Mouse (Mus musculus) hindbrain, embryonic 10.5 days (tissue): Measurements from ENCODE around the gene 5031439G07Rik. TPM values are rescaled to one million over a fixed set of nuclear protein-coding genes. Genes with fewer than 3 reads are reported as not detected.
A peak's percentile ranks its signal among the peaks of the same experiment; 100 is the strongest.

Experiments used
- DNase-seq: peaks from one replicate; pipeline ENCODE4 v3.0.0-alpha.2; 2017; ENCODE audit warnings: low spot score
- H3K27ac ChIP-seq: fragments of 300-500 bp; sonication (generic); 2 replicates; pipeline ENCODE4 v1.5.1; 2016; ENCODE audit warnings: mild to moderate bottlenecking, moderate library complexity
- H3K27me3 ChIP-seq: fragments of 300-500 bp; sonication (generic); 2 replicates; pipeline ENCODE4 v1.6.1; 2016; ENCODE audit warnings: mild to moderate bottlenecking; ENCODE audit not compliant: poor library complexity, insufficient read depth, severe bottlenecking
- H3K36me3 ChIP-seq: fragments of 300-500 bp; sonication (generic); 2 replicates; pipeline ENCODE4 v1.6.1; 2016; ENCODE audit warnings: mild to moderate bottlenecking, moderate library complexity
- H3K4me1 ChIP-seq: fragments of 300-500 bp; sonication (generic); replicated peaks from 2 replicates; pipeline ENCODE4 v1.6.1; 2016; ENCODE audit warnings: mild to moderate bottlenecking
- H3K4me3 ChIP-seq: fragments of 300-500 bp; sonication (generic); 2 replicates; pipeline ENCODE4 v1.5.1; 2016; ENCODE audit warnings: mild to moderate bottlenecking, moderate library complexity
- H3K9me3 ChIP-seq: fragments of 300-500 bp; sonication (generic); 2 replicates; pipeline ENCODE4 v1.6.1; 2016; ENCODE audit warnings: mild to moderate bottlenecking, moderate library complexity
- WGBS: fragments of 180-500 bp; shearing (Covaris S2); methylation state at CpG from one replicate; pipeline ENCODE4 v1.1.7; 2016; 5-methylcytosine and 5-hydroxymethylcytosine counted together
- polyA plus RNA-seq: library from polyadenylated mRNA; unstranded; fragments of >200 nt; fragmentation: Nextera tagmentation; extraction: Ambion mirVana; gene quantifications from 2 replicates; pipeline ENCODE4 v1.2.1, GENCODE M21; 2016

5031439G07Rik gene
- polyA plus RNA-seq, 1 experiment from 2014 or later = 11.2 TPM

- H3K36me3 ChIP-seq = no peaks in the 10 kb centered on the region
- H3K27ac ChIP-seq = peak overlapping the region; percentile 5; the same call in 1 of the 2 replicates
- no peaks in the 10 kb centered on the region for H3K9me3 ChIP-seq
- peaks cover 23% of the 10 kb centered on the region for H3K27me3 ChIP-seq
- 55% methylated on average over 2 of the region's 2 CpGs for WGBS
- DNase-seq = no peak
- no peak overlapping the region for H3K4me3 ChIP-seq
- H3K4me1 ChIP-seq = peaks cover 27% of the 10 kb centered on the region
Measured at GRCm38 (mm10) chr15:85012662-85013054, 24.3 kb upstream of the 5031439G07Rik start.

- Histone ChIP-seq H3K4me3 (no peak overlapping the region), H3K27me3 (peaks cover 18% of the 10 kb centered on the region), H3K9me3 (no peaks in the 10 kb centered on the region), H3K27ac (peak overlapping the region; percentile 5; the same call in 1 of the 2 replicates), H3K4me1 (peaks cover 21% of the 10 kb centered on the region), H3K36me3 (no peaks in the 10 kb centered on the region)
- WGBS = 32% methylated on average over 19 of the region's 19 CpGs
- DNase-seq = no peak
Measured at GRCm38 (mm10) chr15:85011895-85012661, 23.7 kb upstream of the 5031439G07Rik start.

- Histone ChIP-seq H3K9me3 (no peaks in the 10 kb centered on the region), H3K36me3 (no peaks in the 10 kb centered on the region), H3K4me3 (no peak overlapping the region), H3K27me3 (peaks cover 7% of the 10 kb centered on the region; the same call in 1 of the 2 replicates), H3K27ac (no peak overlapping the region), H3K4me1 (peaks cover 14% of the 10 kb centered on the region)
- no peak for DNase-seq
- WGBS = 80% methylated on average over 8 of the region's 8 CpGs
Measured at GRCm38 (mm10) chr15:85009666-85010065, 21.3 kb upstream of the 5031439G07Rik start.

- 20% methylated on average over 29 of the region's 29 CpGs for WGBS
- Histone ChIP-seq H3K27ac (no peak overlapping the region), H3K9me3 (no peaks in the 10 kb centered on the region), H3K36me3 (no peaks in the 10 kb centered on the region), H3K4me1 (0 out of 2 replicates have a peak, but pooled peaks cover 5% of the 10 kb centered on the region), H3K27me3 (peaks cover 15% of the 10 kb centered on the region), H3K4me3 (no peak overlapping the region)
- peak; percentile 79 for DNase-seq
Measured at GRCm38 (mm10) chr15:85000984-85001982, 12.9 kb upstream of the 5031439G07Rik start.

- Histone ChIP-seq H3K4me3 (no peak overlapping the region), H3K4me1 (peaks cover 16% of the 10 kb centered on the region), H3K9me3 (no peaks in the 10 kb centered on the region), H3K36me3 (no peaks in the 10 kb centered on the region), H3K27me3 (peaks cover 15% of the 10 kb centered on the region), H3K27ac (no peak overlapping the region)
- 66% methylated on average over 7 of the region's 7 CpGs for WGBS
- no peak for DNase-seq
Measured at GRCm38 (mm10) chr15:84999911-85000310, 11.6 kb upstream of the 5031439G07Rik start.

- no peaks in the 10 kb centered on the region for H3K9me3 ChIP-seq
- no peak overlapping the region for H3K4me3 ChIP-seq
- 78% methylated on average over 14 of the region's 14 CpGs for WGBS
- peaks cover 20% of the 10 kb centered on the region for H3K27me3 ChIP-seq
- peaks cover 21% of the 10 kb centered on the region for H3K4me1 ChIP-seq
- no peaks in the 10 kb centered on the region for H3K36me3 ChIP-seq
- H3K27ac ChIP-seq = no peak overlapping the region
- no peak for DNase-seq
Measured at GRCm38 (mm10) chr15:84997768-84998454, 9.6 kb upstream of the 5031439G07Rik start.

- DNase-seq = peak; percentile 65
- 7% methylated on average over 1 of the region's 1 CpGs for WGBS
- Histone ChIP-seq H3K27ac (no peak overlapping the region), H3K9me3 (no peaks in the 10 kb centered on the region), H3K27me3 (peaks cover 5% of the 10 kb centered on the region; the same call in 1 of the 2 replicates), H3K36me3 (no peaks in the 10 kb centered on the region), H3K4me1 (peaks cover 16% of the 10 kb centered on the region), H3K4me3 (no peak overlapping the region)
Measured at GRCm38 (mm10) chr15:84995967-84996366, 7.6 kb upstream of the 5031439G07Rik start.

GRCm38 (mm10) chr15:84995041-84995440 lies 6.7 kb upstream of the 5031439G07Rik start:
- no peak overlapping the region for H3K4me3 ChIP-seq
- H3K36me3 ChIP-seq = no peaks in the 10 kb centered on the region
- H3K27me3 ChIP-seq = peaks cover 5% of the 10 kb centered on the region; the same call in 1 of the 2 replicates
- 47% methylated on average over 6 of the region's 6 CpGs for WGBS
- no peak overlapping the region for H3K27ac ChIP-seq
- DNase-seq = no peak
- no peaks in the 10 kb centered on the region for H3K9me3 ChIP-seq
- H3K4me1 ChIP-seq = peaks cover 16% of the 10 kb centered on the region

- no peak overlapping the region for H3K4me3 ChIP-seq
- peaks cover 9% of the 10 kb centered on the region; the same call in 1 of the 2 replicates for H3K27me3 ChIP-seq
- H3K36me3 ChIP-seq = no peaks in the 10 kb centered on the region
- no peaks in the 10 kb centered on the region for H3K9me3 ChIP-seq
- WGBS = 40% methylated on average over 6 of the region's 6 CpGs
- H3K27ac ChIP-seq = no peak overlapping the region
- DNase-seq = no peak
- H3K4me1 ChIP-seq = peaks cover 16% of the 10 kb centered on the region
Measured at GRCm38 (mm10) chr15:84994498-84994897, 6.1 kb upstream of the 5031439G07Rik start.

GRCm38 (mm10) chr15:84989771-84990170 lies 1.4 kb upstream of the 5031439G07Rik start:
- Histone ChIP-seq H3K9me3 (no peaks in the 10 kb centered on the region), H3K36me3 (0 out of 2 replicates have a peak, but pooled peaks cover 5% of the 10 kb centered on the region), H3K27me3 (peaks cover 18% of the 10 kb centered on the region; the same call in 1 of the 2 replicates), H3K27ac (no peak overlapping the region), H3K4me1 (peaks cover 37% of the 10 kb centered on the region), H3K4me3 (no peak overlapping the region)
- WGBS = 67% methylated on average over 7 of the region's 7 CpGs
- no peak for DNase-seq

- H3K36me3 ChIP-seq = 0 out of 2 replicates have a peak, but pooled peaks cover 5% of the 10 kb centered on the region
- no peak for DNase-seq
- H3K4me1 ChIP-seq = peaks cover 35% of the 10 kb centered on the region
- H3K27me3 ChIP-seq = peaks cover 16% of the 10 kb centered on the region; the same call in 1 of the 2 replicates
- 65% methylated on average over 3 of the region's 3 CpGs for WGBS
- no peaks in the 10 kb centered on the region for H3K9me3 ChIP-seq
- peak overlapping the region; percentile 89; the same call in 1 of the 2 replicates for H3K4me3 ChIP-seq
- no peak overlapping the region for H3K27ac ChIP-seq
Measured at GRCm38 (mm10) chr15:84989098-84989497, 747 bp upstream of the 5031439G07Rik start.
